Mouse (Mus musculus) embryonic facial prominence, embryonic 10.5 days (tissue): ENCODE measurements around the gene Vill. TPM values are rescaled to one million over a fixed set of nuclear protein-coding genes. Genes with fewer than 3 reads are reported as not detected.

Source experiments
- DNase-seq: peaks from one replicate; pipeline ENCODE4 v3.0.0-alpha.2; 2017; ENCODE audit warnings: low spot score
- H3K27ac ChIP-seq: fragments of 300-500 bp; sonication (generic); replicated peaks from 2 replicates; pipeline ENCODE4 v1.5.1; 2016; ENCODE audit warnings: mild to moderate bottlenecking
- H3K27me3 ChIP-seq: fragments of 300-500 bp; sonication (generic); replicated peaks from 2 replicates; pipeline ENCODE4 v1.6.1; 2016; ENCODE audit warnings: low read depth, mild to moderate bottlenecking; ENCODE audit not compliant: poor library complexity, severe bottlenecking
- H3K36me3 ChIP-seq: fragments of 300-500 bp; sonication (generic); replicated peaks from 2 replicates; pipeline ENCODE4 v1.6.1; 2016; ENCODE audit warnings: mild to moderate bottlenecking, moderate library complexity
- H3K4me1 ChIP-seq: fragments of 300-500 bp; sonication (generic); 2 replicates; pipeline ENCODE4 v1.6.1; 2016
- H3K4me3 ChIP-seq: fragments of 300-500 bp; sonication (generic); 2 replicates; pipeline ENCODE4 v1.5.1; 2016; ENCODE audit warnings: mild to moderate bottlenecking, moderate library complexity
- H3K9me3 ChIP-seq: fragments of 300-500 bp; sonication (generic); 2 replicates; pipeline ENCODE4 v1.6.1; 2016; ENCODE audit warnings: mild to moderate bottlenecking
- WGBS: fragments of 180-500 bp; shearing (Covaris S2); methylation state at CpG from one replicate; pipeline ENCODE4 v1.1.7; 2016; 5-methylcytosine and 5-hydroxymethylcytosine counted together
- polyA plus RNA-seq: library from polyadenylated mRNA; unstranded; fragments of >200 nt; fragmentation: Nextera tagmentation; extraction: Ambion mirVana; gene quantifications from 2 replicates; pipeline ENCODE4 v1.2.1, GENCODE M21; 2016

Gene Vill
- polyA plus RNA-seq, 1 experiment from 2014 or later, result 20.5 TPM

- Histone ChIP-seq H3K9me3 (no peaks in the 10 kb centered on the region), H3K36me3 (peaks cover 22% of the 10 kb centered on the region; the same call in 1 of the 2 replicates), H3K27me3 (no peaks in the 10 kb centered on the region), H3K4me1 (peaks cover 17% of the 10 kb centered on the region), H3K27ac (no peak overlapping the region), H3K4me3 (no peak overlapping the region)
- DNase-seq, result no peak
- WGBS, result 91% methylated on average over 7 of the region's 7 CpGs
These were observed 25.2 kb upstream of the Vill start for GRCm38 (mm10) chr9:119027337-119027736.

DNA sequence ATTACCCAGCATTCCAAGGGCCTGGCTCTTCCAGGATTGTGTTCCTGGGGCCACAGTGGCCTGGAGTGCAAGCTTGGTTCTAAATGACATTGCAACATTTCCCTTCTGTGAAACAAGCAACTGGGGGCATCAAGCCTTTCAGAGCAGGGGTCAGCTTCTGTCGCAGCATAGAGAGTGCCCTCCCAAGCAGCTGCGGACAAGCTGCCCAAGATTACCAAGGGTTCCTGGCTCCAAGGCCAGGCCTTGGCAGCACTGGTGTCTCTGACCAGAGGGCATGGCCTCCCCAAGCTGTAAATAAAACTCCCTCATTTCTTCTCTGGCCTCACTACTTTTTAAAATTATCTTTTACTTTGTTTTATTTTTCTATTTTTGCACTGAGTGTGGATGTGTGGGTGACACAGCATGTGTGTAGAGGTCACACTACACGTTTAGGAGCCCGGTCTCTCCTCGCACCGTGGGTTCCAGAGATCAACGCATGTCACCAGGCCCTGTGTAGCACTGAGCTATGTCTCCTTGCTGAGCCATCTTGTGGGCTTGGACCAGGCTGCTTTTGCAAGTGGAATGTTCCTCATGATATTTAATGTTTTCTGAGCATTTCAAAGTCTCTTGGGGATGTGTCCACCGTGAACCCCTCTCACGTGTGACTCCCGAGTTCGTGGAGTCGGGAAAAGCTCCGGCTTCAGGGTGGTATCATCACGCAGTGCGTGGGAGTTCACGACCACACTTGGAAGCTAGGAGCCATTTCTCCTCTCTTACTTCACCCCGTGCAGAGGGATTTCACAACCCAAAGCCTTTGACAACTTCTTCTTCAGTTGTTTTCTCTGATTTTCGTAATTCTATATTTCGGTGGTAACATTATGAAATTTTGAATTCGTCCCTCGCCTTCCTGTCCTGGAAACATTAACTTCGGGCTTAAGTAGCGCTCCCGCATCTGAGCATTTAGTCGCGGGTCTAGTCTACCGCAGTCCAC, 24.1 kb upstream of the Vill start:
- Histone ChIP-seq H3K27ac (no peak overlapping the region), H3K4me1 (peaks cover 29% of the 10 kb centered on the region), H3K27me3 (no peaks in the 10 kb centered on the region), H3K4me3 (no peak overlapping the region), H3K9me3 (no peaks in the 10 kb centered on the region), H3K36me3 (peaks cover 19% of the 10 kb centered on the region; the same call in 1 of the 2 replicates)
- DNase-seq, result no peak
- 93% methylated on average over 27 of the region's 27 CpGs for WGBS

GRCm38 (mm10) chr9:119029568-119029967, 23.0 kb upstream of the Vill start:
- H3K27ac ChIP-seq, result no peak overlapping the region
- H3K27me3 ChIP-seq, result no peaks in the 10 kb centered on the region
- DNase-seq, result peak; percentile 76
- WGBS, result 53% methylated on average over 7 of the region's 7 CpGs
- peaks cover 25% of the 10 kb centered on the region; the same call in 1 of the 2 replicates for H3K36me3 ChIP-seq
- no peaks in the 10 kb centered on the region for H3K9me3 ChIP-seq
- H3K4me1 ChIP-seq, result peaks cover 36% of the 10 kb centered on the region
- H3K4me3 ChIP-seq, result no peak overlapping the region

DNA sequence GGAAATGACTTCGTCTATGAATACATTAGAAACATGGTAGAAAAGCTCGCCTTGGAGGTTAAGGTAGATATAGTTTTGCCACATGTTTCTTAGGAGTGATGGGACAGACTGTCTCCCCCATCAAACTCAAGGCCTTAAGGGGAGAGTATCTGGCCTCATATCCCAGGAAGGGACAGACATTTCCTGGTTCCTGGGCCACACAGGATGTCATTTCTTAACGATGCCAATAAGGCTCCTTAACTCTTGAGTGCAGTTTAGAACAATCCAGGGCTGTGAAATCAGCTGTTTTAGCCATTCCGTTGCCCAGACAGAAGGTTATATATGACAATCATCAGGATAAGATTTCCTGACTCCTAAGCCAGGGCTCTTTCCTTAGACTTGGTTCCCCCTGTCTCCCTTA, 21.5 kb upstream of the Vill start:
- H3K27me3 ChIP-seq, result no peaks in the 10 kb centered on the region
- no peak overlapping the region for H3K27ac ChIP-seq
- H3K36me3 ChIP-seq, result peaks cover 37% of the 10 kb centered on the region; the same call in 1 of the 2 replicates
- no peaks in the 10 kb centered on the region for H3K9me3 ChIP-seq
- DNase-seq, result no peak
- H3K4me1 ChIP-seq, result peaks cover 40% of the 10 kb centered on the region
- 86% methylated on average over 4 of the region's 4 CpGs for WGBS
- H3K4me3 ChIP-seq, result no peak overlapping the region

- H3K36me3 ChIP-seq, result peaks cover 43% of the 10 kb centered on the region
- 83% methylated on average over 14 of the region's 14 CpGs for WGBS
These were observed 20.8 kb upstream of the Vill start for GRCm38 (mm10) chr9:119031772-119032171.

DNA sequence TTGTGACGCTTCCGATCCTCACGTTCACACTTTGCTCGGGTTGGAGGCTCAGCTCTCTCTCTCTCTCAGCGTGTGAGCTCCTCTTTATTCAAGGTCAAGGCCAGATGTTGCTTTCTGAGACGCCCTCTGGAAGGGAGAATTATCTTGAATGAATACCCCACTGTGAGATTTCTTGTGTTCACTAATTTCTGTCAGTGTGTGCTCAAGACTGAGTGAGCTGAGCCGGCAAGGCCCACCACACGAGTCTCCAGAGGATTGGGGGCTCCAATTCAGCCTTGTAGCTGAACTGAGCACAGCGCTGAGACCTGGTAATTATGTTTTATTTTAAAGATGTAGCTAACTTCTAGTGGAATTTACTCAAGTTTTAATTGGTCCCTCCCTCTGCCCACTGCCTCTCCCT, 20.0 kb upstream of the Vill start:
- H3K36me3 ChIP-seq, result peaks cover 49% of the 10 kb centered on the region
- H3K9me3 ChIP-seq, result no peaks in the 10 kb centered on the region
- H3K4me3 ChIP-seq, result no peak overlapping the region
- H3K27ac ChIP-seq, result peak overlapping the region; percentile 72
- H3K27me3 ChIP-seq, result no peaks in the 10 kb centered on the region
- 54% methylated on average over 9 of the region's 9 CpGs for WGBS
- no peak for DNase-seq
- peaks cover 40% of the 10 kb centered on the region for H3K4me1 ChIP-seq

More at GRCm38 (mm10) chr9:119031772-119032171, 20.8 kb upstream of the Vill start:
- DNase-seq, result no peak
- H3K27ac ChIP-seq, result peak overlapping the region; percentile 72; the same call in 1 of the 2 replicates
- no peak overlapping the region for H3K4me3 ChIP-seq
- H3K4me1 ChIP-seq, result peaks cover 40% of the 10 kb centered on the region
- no peaks in the 10 kb centered on the region for H3K9me3 ChIP-seq
- no peaks in the 10 kb centered on the region for H3K27me3 ChIP-seq

DNA sequence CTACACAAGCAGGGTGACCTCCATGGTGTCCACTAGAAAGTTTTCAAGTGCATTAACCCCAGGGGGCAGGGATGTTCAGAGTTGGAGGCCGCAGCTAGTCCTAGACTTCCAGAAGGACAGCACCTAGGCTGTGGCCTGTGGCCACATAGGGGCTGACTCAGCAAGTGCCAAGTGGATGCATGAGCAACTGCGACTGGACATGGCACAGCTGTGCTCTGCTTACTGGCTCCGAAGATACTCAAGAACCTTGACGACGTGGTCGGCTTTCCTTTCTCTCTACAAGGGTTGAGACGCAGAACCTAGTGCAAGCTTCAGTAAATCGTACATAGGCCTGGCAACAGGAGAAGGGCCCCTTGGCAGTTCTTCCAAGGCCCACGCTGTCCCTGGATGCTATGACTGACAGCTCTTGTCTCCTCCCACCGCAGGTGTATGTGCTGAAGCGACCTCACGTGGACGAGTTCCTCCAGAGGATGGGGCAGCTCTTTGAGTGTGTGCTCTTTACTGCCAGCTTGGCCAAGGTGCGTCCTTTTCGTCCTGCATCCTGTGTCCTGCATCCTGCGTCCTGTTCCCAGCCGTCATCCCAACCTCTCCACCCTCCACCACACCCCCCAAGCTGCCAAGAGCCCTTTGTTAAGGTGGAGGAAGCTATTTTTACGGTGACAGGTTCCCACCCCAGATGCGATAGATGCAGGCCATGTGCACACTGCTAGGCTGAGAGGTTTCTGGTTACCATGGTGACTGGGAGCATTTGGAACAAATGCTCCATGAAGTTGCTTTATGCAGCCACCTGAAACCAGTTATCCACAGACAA, 19.3 kb upstream of the Vill start:
- H3K36me3 ChIP-seq, result peaks cover 50% of the 10 kb centered on the region
- H3K27me3 ChIP-seq, result no peaks in the 10 kb centered on the region
- no peaks in the 10 kb centered on the region for H3K9me3 ChIP-seq
- DNase-seq, result peak; percentile 40
- H3K4me1 ChIP-seq, result peaks cover 40% of the 10 kb centered on the region
- 79% methylated on average over 19 of the region's 19 CpGs for WGBS
- H3K27ac ChIP-seq, result peak overlapping the region; percentile 72
- H3K4me3 ChIP-seq, result no peak overlapping the region

- H3K4me3 ChIP-seq, result no peak overlapping the region
- H3K27me3 ChIP-seq, result no peaks in the 10 kb centered on the region
- peak overlapping the region; percentile 54 for H3K27ac ChIP-seq
- H3K36me3 ChIP-seq, result peaks cover 54% of the 10 kb centered on the region
- no peaks in the 10 kb centered on the region for H3K9me3 ChIP-seq
- DNase-seq, result no peak
- H3K4me1 ChIP-seq, result peaks cover 40% of the 10 kb centered on the region
- 76% methylated on average over 8 of the region's 8 CpGs for whole genome bisulfite sequencing
These were observed 18.5 kb upstream of the Vill start for GRCm38 (mm10) chr9:119034069-119034468.

DNA sequence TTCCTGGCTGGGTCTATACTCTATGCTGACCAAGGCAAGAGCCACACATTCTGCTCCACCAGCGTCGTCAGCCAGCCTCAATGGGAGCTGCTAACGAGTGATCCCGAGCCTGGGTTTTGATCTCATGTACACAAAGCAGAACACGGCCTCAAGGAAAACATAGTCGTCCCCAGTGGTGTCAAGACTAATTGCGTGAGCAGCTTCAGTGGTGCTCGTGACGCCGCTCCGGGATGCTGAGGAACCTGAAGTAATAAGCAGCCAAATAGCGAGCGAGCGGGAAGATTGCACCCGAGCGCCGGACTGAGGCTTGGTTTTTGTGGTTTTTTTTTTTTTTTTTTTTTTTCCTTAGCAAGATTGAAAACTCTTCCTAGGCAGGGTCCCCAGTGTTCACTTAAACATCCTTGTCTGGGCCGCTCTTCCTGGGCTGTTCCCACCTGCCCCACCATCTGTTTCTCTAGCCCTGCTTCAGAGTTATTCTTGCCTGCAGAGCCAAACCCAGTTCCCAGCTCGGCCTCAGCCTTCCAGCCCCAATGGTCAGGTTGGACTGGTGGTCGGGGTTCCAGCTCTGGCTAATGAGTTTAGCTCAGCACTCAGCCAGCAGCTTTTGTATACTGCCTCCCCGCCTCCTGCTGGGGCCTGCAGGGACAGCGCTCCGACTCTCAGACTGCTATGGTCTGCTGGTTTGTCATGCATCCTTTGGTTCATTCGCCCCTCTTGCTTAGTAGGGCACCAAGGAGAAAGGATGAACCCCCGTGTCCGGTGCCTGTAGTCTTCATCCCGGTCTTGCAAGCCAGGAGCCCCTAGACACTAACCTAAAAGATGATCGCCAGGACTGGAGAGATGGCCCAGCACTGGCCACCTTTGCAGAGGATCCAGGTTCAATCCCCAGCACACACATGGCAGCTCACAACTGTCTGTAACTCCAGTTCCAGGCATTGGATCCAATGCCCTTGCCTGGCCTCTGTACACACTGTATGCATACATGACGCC, 17.6 kb upstream of the Vill start:
- H3K27ac ChIP-seq, result peak overlapping the region; percentile 54
- no peak overlapping the region for H3K4me3 ChIP-seq
- 73% methylated on average over 29 of the region's 29 CpGs for WGBS
- H3K36me3 ChIP-seq, result peaks cover 57% of the 10 kb centered on the region
- peaks cover 40% of the 10 kb centered on the region for H3K4me1 ChIP-seq
- H3K27me3 ChIP-seq, result no peaks in the 10 kb centered on the region
- no peaks in the 10 kb centered on the region for H3K9me3 ChIP-seq
- DNase-seq, result no peak

DNA sequence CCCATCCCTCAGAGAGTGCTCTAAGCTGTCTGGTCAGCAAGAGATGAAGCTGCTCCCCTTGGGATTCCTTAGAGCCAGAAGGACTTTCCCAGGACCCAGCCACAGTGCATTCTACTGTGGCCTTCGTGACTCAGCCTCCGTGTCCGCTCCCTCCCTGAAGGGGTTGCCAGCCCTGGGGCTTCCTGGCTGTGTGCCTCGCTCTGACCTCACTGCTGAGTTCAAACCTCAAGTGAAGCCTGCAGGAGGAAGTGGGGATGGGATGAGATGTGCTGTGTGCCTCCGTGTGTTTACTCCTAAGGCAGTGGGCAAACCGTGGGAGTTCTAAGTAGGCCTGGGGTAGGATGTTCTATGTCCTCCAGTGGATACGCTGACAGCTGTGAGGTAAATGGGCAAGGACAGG, 16.7 kb upstream of the Vill start:
- no peak overlapping the region for H3K4me3 ChIP-seq
- H3K4me1 ChIP-seq, result peaks cover 40% of the 10 kb centered on the region
- 74% methylated on average over 7 of the region's 7 CpGs for WGBS
- H3K36me3 ChIP-seq, result peaks cover 63% of the 10 kb centered on the region
- no peak for DNase-seq
- H3K27ac ChIP-seq, result no peak overlapping the region
- H3K27me3 ChIP-seq, result no peaks in the 10 kb centered on the region
- H3K9me3 ChIP-seq, result no peaks in the 10 kb centered on the region

- H3K27ac ChIP-seq, result no peak overlapping the region
- no peaks in the 10 kb centered on the region for H3K27me3 ChIP-seq
- no peaks in the 10 kb centered on the region for H3K9me3 ChIP-seq
- peaks cover 31% of the 10 kb centered on the region for H3K4me1 ChIP-seq
- no peak overlapping the region for H3K4me3 ChIP-seq
- WGBS, result 87% methylated on average over 15 of the region's 15 CpGs
- DNase-seq, result no peak
- H3K36me3 ChIP-seq, result peaks cover 71% of the 10 kb centered on the region
These were observed 15.4 kb upstream of the Vill start for GRCm38 (mm10) chr9:119037076-119037730.
